Mouse (Mus musculus): ENCODE results near the gene Cdc42bpg. TPM values are rescaled to one million over a fixed set of nuclear protein-coding genes. Genes with fewer than 3 reads are reported as not detected.

Gene Cdc42bpg
- polyA plus RNA-seq, 1 experiment = 12.9 TPM

- TF ChIP-seq GATA1 (IDR thresholded peaks at IDR 0.05; ENCODE audit: low read length) = no peak
These were observed 3.7 kb upstream of the Cdc42bpg start for GRCm38 (mm10) chr19:6302522-6302921.

- no peak for TF ChIP-seq GATA1 (IDR thresholded peaks at IDR 0.05; ENCODE audit: low read length)
These were observed 2.4 kb upstream of the Cdc42bpg start for GRCm38 (mm10) chr19:6303831-6304230.

- no peak for TF ChIP-seq GATA1 (IDR thresholded peaks at IDR 0.05; ENCODE audit: low read length)
These were observed 1.3 kb upstream of the Cdc42bpg start for GRCm38 (mm10) chr19:6304787-6305516.

- TF ChIP-seq GATA1 (IDR thresholded peaks at IDR 0.05; ENCODE audit: low read length) = no peak
These were observed 640 bp upstream of the Cdc42bpg start for GRCm38 (mm10) chr19:6305517-6306115.

- TF ChIP-seq GATA1 (IDR thresholded peaks at IDR 0.05; ENCODE audit: low read length) = no peak
These were observed 330 bp downstream of the Cdc42bpg start for GRCm38 (mm10) chr19:6306586-6306985.

- no peak for TF ChIP-seq GATA1 (IDR thresholded peaks at IDR 0.05; ENCODE audit: low read length)
These were observed 1.7 kb downstream of the Cdc42bpg start for GRCm38 (mm10) chr19:6307733-6308531.

GRCm38 (mm10) chr19:6310181-6310580, 3.9 kb downstream of the Cdc42bpg start:
- no peak for TF ChIP-seq GATA1 (IDR thresholded peaks at IDR 0.05; ENCODE audit: low read length)

GRCm38 (mm10) chr19:6313796-6314195, 7.5 kb downstream of the Cdc42bpg start:
- no peak for TF ChIP-seq GATA1 (IDR thresholded peaks at IDR 0.05; ENCODE audit: low read length)

- no peak for TF ChIP-seq GATA1 (IDR thresholded peaks at IDR 0.05; ENCODE audit: low read length)
These were observed 8.3 kb downstream of the Cdc42bpg start for GRCm38 (mm10) chr19:6314513-6314912.

- no peak for TF ChIP-seq GATA1 (IDR thresholded peaks at IDR 0.05; ENCODE audit: low read length)
These were observed 9.3 kb downstream of the Cdc42bpg start for GRCm38 (mm10) chr19:6315573-6315972.

- no peak for TF ChIP-seq GATA1 (IDR thresholded peaks at IDR 0.05; ENCODE audit: low read length)
These were observed 11.9 kb downstream of the Cdc42bpg start for GRCm38 (mm10) chr19:6318145-6318544.

GRCm38 (mm10) chr19:6321358-6321757, 15.1 kb downstream of the Cdc42bpg start:
- no peak for TF ChIP-seq GATA1 (IDR thresholded peaks at IDR 0.05; ENCODE audit: low read length)

GRCm38 (mm10) chr19:6321786-6322621, 15.7 kb downstream of the Cdc42bpg start:
- TF ChIP-seq GATA1 (IDR thresholded peaks at IDR 0.05; ENCODE audit: low read length) = no peak

GRCm38 (mm10) chr19:6324751-6325150, 18.5 kb downstream of the Cdc42bpg start:
- no peak for TF ChIP-seq GATA1 (IDR thresholded peaks at IDR 0.05; ENCODE audit: low read length)

GRCm38 (mm10) chr19:6331178-6331577, 24.9 kb downstream of the Cdc42bpg start:
- TF ChIP-seq GATA1 (IDR thresholded peaks at IDR 0.05; ENCODE audit: low read length) = no peak

Data from G1E-ER4 (cell line).